Mouse (Mus musculus) embryonic facial prominence, embryonic 12.5 days (tissue): ENCODE data around the gene Lef1. TPM values are rescaled to one million over a fixed set of nuclear protein-coding genes. Genes with fewer than 3 reads are reported as not detected.

Experiments used
- ATAC-seq: fragments of 200-750 bp; cut with Nextera tagmentation; 2 replicates; pipeline ENCODE4 v1.8.0; 2017; ENCODE audit not compliant: insufficient number of reproducible peaks, insufficient read depth, low FRiP score, low TSS enrichment
- H3K27ac ChIP-seq: fragments of 300-500 bp; sonication (generic); 2 replicates; pipeline ENCODE4 v1.5.1; 2016; ENCODE audit warnings: mild to moderate bottlenecking
- H3K27me3 ChIP-seq: fragments of 300-500 bp; sonication (generic); 2 replicates; pipeline ENCODE4 v1.6.1; 2016; ENCODE audit warnings: mild to moderate bottlenecking, moderate library complexity
- H3K36me3 ChIP-seq: fragments of 300-500 bp; sonication (generic); 2 replicates; pipeline ENCODE4 v1.6.1; 2016; ENCODE audit warnings: mild to moderate bottlenecking
- H3K4me1 ChIP-seq: fragments of 300-500 bp; sonication (generic); 2 replicates; pipeline ENCODE4 v1.6.1; 2016
- H3K4me2 ChIP-seq: fragments of 300-500 bp; sonication (generic); replicated peaks from 2 replicates; pipeline ENCODE4 v1.6.1; 2016; ENCODE audit warnings: mild to moderate bottlenecking, moderate library complexity
- H3K4me3 ChIP-seq: fragments of 300-500 bp; sonication (generic); 2 replicates; pipeline ENCODE4 v1.5.1; 2016; ENCODE audit warnings: mild to moderate bottlenecking
- H3K9ac ChIP-seq: fragments of 300-500 bp; sonication (generic); 2 replicates; pipeline ENCODE4 v1.6.1; 2016; ENCODE audit warnings: mild to moderate bottlenecking, moderate library complexity
- H3K9me3 ChIP-seq: fragments of 300-500 bp; sonication (generic); 2 replicates; pipeline ENCODE4 v1.6.1; 2016; ENCODE audit warnings: mild to moderate bottlenecking, moderate library complexity
- WGBS: fragments of 180-500 bp; shearing (Covaris S2); methylation state at CpG from one replicate; pipeline ENCODE4 v1.1.7; 2016; 5-methylcytosine and 5-hydroxymethylcytosine counted together
- polyA plus RNA-seq: library from polyadenylated mRNA; unstranded; fragments of >200 nt; fragmentation: Nextera tagmentation; extraction: Ambion mirVana; gene quantifications from 2 replicates; pipeline ENCODE4 v1.2.1, GENCODE M21; 2016

Lef1 gene
- polyA plus RNA-seq, 1 experiment from 2014 or later, result 107 TPM

DNA sequence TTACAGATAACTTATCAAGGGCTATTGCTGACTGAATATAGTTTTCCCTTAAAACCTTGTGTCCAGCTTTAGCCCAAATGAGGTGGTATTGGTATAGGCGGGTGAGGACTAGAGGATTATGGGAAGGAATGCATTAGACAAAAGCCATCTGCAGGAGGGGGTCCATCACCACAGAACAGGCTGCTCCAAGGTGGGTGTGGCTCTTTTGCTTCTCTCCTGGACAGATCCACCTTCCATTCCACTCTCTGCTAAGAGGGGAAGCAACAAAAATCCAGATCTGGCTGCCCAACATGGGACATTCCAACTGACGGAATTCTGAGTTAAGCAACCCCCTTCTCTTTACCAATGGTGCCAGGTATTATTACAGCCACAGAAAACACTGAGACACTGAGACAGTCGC, 148.7 kb downstream of the Lef1 start:
- Histone ChIP-seq H3K4me1 (no peaks in the 10 kb centered on the region), H3K9ac (no peak overlapping the region), H3K36me3 (peaks cover 19% of the 10 kb centered on the region), H3K9me3 (0 out of 2 replicates have a peak, but pooled peaks cover 6% of the 10 kb centered on the region), H3K4me3 (no peak overlapping the region), H3K27ac (no peak overlapping the region), H3K4me2 (no peak overlapping the region), H3K27me3 (no peaks in the 10 kb centered on the region)
- ATAC-seq, result no peak
- 89% methylated on average over 3 of the region's 3 CpGs for WGBS

DNA sequence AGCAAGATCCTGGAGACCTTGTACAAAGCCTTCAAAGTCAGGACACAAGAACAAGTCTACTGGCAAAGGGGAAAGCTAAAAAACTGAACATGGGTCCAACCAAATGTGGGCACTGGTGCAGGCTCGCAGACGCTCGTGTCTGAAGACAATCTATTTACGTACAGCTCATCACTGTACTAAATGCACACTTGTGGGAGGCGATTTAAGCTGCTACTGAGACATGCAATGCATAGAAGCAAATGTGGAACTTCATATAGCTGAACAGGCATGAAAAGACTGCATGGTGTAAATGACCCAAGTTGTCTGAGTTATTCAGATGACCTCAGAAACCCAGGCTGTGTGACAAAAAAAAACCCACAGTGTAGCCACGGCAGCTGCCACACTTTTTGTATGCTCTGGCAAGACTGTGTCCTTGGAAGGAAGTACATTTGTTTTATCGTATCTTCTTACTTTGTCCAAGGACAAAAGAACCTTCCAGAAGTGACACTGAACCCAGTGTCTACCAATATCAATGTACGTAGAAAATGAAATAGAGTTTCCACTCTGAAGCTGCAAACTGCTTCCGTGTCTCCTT, 149.2 kb downstream of the Lef1 start:
- no peaks in the 10 kb centered on the region for H3K4me1 ChIP-seq
- H3K9ac ChIP-seq, result no peak overlapping the region
- H3K4me3 ChIP-seq, result no peak overlapping the region
- H3K27ac ChIP-seq, result no peak overlapping the region
- no peaks in the 10 kb centered on the region for H3K27me3 ChIP-seq
- H3K9me3 ChIP-seq, result 0 out of 2 replicates have a peak, but pooled peaks cover 6% of the 10 kb centered on the region
- WGBS, result 89% methylated on average over 9 of the region's 9 CpGs
- H3K36me3 ChIP-seq, result peaks cover 18% of the 10 kb centered on the region
- H3K4me2 ChIP-seq, result no peak overlapping the region
- no peak for ATAC-seq

DNA sequence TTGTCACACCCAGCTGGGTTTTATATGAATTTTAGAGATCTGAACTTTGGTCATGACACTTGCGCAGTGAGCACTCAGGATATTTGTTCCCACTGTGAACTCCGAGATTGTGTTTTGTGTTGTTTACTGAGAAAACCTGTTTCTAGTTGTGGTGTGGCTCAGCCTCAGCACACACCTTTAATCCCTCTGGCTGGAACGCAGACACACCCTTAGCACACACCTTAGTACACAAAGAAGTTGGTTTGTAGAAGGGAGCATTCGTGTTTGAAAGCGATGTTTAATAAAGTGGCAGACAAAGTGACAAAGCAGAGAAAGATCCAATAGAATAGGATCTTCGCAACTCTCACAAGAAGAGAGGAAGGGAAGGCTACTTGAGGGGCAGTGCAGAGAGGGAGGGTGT, 150.1 kb downstream of the Lef1 start:
- no peak for ATAC-seq
- H3K4me3 ChIP-seq, result no peak overlapping the region
- H3K36me3 ChIP-seq, result peaks cover 18% of the 10 kb centered on the region
- H3K27ac ChIP-seq, result no peak overlapping the region
- no peak overlapping the region for H3K4me2 ChIP-seq
- H3K4me1 ChIP-seq, result no peaks in the 10 kb centered on the region
- WGBS, result 96% methylated on average over 6 of the region's 6 CpGs
- H3K9me3 ChIP-seq, result 0 out of 2 replicates have a peak, but pooled peaks cover 6% of the 10 kb centered on the region
- H3K9ac ChIP-seq, result no peak overlapping the region
- no peaks in the 10 kb centered on the region for H3K27me3 ChIP-seq

GRCm38 (mm10) chr3:131263766-131264486, 153.7 kb downstream of the Lef1 start:
- ATAC-seq, result no peak
- 79% methylated on average over 15 of the region's 15 CpGs for WGBS
- Histone ChIP-seq H3K4me2 (no peak overlapping the region), H3K9me3 (0 out of 2 replicates have a peak, but pooled peaks cover 6% of the 10 kb centered on the region), H3K4me3 (no peak overlapping the region), H3K4me1 (no peaks in the 10 kb centered on the region), H3K9ac (no peak overlapping the region), H3K36me3 (peaks cover 26% of the 10 kb centered on the region), H3K27ac (no peak overlapping the region), H3K27me3 (no peaks in the 10 kb centered on the region)

DNA sequence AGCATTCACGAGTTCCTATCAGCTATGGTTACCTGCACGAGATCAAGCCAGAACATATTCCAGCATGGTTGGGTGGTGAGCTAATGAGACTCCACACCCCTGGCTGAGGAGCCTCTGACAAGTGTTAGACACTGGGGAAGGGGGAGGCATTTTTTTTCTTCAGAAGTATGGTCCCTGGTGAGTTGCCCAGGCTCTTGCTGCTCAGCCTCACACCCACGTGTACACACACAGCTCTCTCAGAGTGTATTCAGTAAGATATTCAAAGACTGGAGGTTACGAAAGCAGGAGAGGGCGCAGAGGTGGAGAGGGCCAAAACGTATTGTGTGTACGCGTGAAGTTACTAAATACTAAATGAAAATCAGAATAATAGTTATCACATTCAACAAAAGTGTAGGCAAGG, 155.2 kb downstream of the Lef1 start:
- Histone ChIP-seq H3K4me2 (no peak overlapping the region), H3K36me3 (peaks cover 26% of the 10 kb centered on the region), H3K27me3 (no peaks in the 10 kb centered on the region), H3K9ac (no peak overlapping the region), H3K4me1 (peaks cover 9% of the 10 kb centered on the region), H3K9me3 (0 out of 2 replicates have a peak, but pooled peaks cover 6% of the 10 kb centered on the region), H3K27ac (no peak overlapping the region), H3K4me3 (no peak overlapping the region)
- WGBS, result 93% methylated on average over 8 of the region's 8 CpGs
- ATAC-seq, result no peak

DNA sequence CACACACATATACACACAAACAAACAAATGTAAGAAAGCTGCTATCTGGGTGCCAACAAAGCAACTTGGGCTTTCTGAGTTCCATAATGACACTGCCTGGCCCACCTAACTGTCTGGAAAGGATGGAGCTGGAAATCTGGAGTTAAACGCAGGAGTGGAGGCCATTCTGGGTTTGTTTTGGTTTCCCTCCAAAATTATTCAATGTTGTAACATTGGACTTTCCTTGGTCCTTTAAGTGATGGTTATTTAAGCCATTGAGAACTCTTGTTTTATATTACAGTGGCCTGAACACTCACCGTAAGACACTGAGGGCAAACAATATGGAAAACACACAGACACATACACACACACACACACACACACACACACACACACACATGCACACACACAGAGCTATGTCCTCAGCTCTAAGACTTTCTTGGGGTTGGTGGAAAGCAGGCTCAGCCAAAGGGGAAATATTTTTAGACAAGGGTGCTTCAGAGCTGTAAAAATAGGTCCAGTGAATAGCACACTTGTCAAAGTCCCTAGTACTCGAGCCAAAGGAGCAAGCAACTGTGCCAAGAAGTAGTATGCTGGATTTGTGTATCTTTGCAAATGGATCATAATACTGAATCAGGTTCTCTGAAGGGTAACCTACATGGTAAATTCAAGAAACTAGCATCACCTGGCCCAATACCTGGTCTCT, 156.2 kb downstream of the Lef1 start:
- Histone ChIP-seq H3K9ac (no peak overlapping the region), H3K4me2 (no peak overlapping the region), H3K9me3 (no peaks in the 10 kb centered on the region), H3K27ac (no peak overlapping the region), H3K27me3 (no peaks in the 10 kb centered on the region), H3K4me3 (no peak overlapping the region), H3K36me3 (peaks cover 18% of the 10 kb centered on the region), H3K4me1 (peaks cover 17% of the 10 kb centered on the region)
- ATAC-seq, result no peak
- WGBS, result 85% methylated on average over 3 of the region's 3 CpGs

- no peaks in the 10 kb centered on the region for H3K9me3 ChIP-seq
- peak overlapping the region; percentile 68 for H3K4me2 ChIP-seq
- 50% methylated on average over 6 of the region's 6 CpGs for WGBS
- peak overlapping the region; percentile 53; the same call in 1 of the 2 replicates for H3K4me3 ChIP-seq
- no peak overlapping the region for H3K9ac ChIP-seq
- no peak overlapping the region for H3K27ac ChIP-seq
- ATAC-seq, result no peak
- H3K4me1 ChIP-seq, result peaks cover 24% of the 10 kb centered on the region
- 0 out of 2 replicates have a peak, but pooled peaks cover 8% of the 10 kb centered on the region for H3K36me3 ChIP-seq
- no peaks in the 10 kb centered on the region for H3K27me3 ChIP-seq
These were observed 160.1 kb downstream of the Lef1 start for GRCm38 (mm10) chr3:131270381-131270780.

- peak overlapping the region; percentile 53 for H3K4me3 ChIP-seq
- H3K27ac ChIP-seq, result no peak overlapping the region; the same call in 1 of the 2 replicates
- H3K4me2 ChIP-seq, result peak overlapping the region; percentile 68
- no peaks in the 10 kb centered on the region for H3K27me3 ChIP-seq
- H3K4me1 ChIP-seq, result peaks cover 24% of the 10 kb centered on the region
- peak overlapping the region; percentile 46 for H3K9ac ChIP-seq
- H3K36me3 ChIP-seq, result 0 out of 2 replicates have a peak, but pooled peaks cover 8% of the 10 kb centered on the region
- 7% methylated on average over 8 of the region's 8 CpGs for WGBS
- ATAC-seq, result no peak
- H3K9me3 ChIP-seq, result no peaks in the 10 kb centered on the region
These were observed 160.9 kb downstream of the Lef1 start for GRCm38 (mm10) chr3:131271157-131271556.

GRCm38 (mm10) chr3:131271559-131272373, 161.5 kb downstream of the Lef1 start, which contains the start of gene Hadh:
Gene Hadh (minus strand): TSS chr3:131272101.
- Histone ChIP-seq H3K36me3 (0 out of 2 replicates have a peak, but pooled peaks cover 5% of the 10 kb centered on the region), H3K4me2 (peak within 1 kb of the TSS; percentile 68), H3K9ac (peak within 1 kb of the TSS; percentile 46), H3K27me3 (no peaks in the 10 kb centered on the region), H3K27ac (peak within 1 kb of the TSS; percentile 55), H3K4me1 (peaks cover 24% of the 10 kb centered on the region), H3K4me3 (peak within 1 kb of the TSS; percentile 53), H3K9me3 (no peaks in the 10 kb centered on the region)
- under 1% methylated on average over 46 of the region's 54 CpGs for WGBS
- peak; percentile 89 for ATAC-seq

DNA sequence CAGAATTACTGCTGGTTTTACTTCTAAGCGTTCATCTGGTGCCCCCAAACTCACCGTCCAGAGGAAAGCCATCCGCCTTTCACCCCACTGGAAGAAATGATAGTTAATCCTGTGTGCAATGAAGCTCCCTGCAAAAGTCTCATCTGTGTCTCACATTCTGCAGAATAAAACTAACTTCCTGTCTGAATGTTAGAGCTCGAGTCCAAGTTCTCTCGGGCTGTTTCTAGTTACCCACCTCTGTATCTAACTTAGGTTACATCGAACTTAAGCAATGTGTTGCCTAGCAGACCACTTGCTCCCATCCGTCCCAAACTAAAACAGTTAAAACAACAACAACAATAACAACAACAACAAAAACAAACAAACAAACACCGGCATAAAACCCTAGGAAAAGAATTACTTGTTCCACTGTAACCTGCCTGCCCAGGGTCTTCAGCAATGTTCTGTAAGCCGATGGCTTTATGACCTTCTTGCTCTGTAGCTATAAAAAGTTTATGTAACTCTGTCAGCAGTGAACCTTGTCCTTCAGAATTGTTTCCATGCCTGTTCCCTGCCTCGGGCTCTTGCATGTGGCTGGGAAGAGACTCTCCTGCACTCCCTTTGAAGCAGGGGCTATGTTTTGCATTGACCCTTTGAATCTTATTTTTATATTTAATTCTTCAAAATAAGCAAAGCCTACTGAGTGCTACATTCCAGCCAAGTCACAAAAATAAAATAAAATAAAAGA, 162.3 kb downstream of the Lef1 start:
- Histone ChIP-seq H3K9me3 (no peaks in the 10 kb centered on the region), H3K27me3 (no peaks in the 10 kb centered on the region), H3K4me1 (peaks cover 24% of the 10 kb centered on the region), H3K4me3 (peak overlapping the region; percentile 53), H3K36me3 (no peaks in the 10 kb centered on the region), H3K4me2 (peak overlapping the region; percentile 68), H3K9ac (no peak overlapping the region), H3K27ac (peak overlapping the region; percentile 55)
- no peak; the same call in 1 of the 2 replicates for ATAC-seq
- WGBS, result 29% methylated on average over 10 of the region's 10 CpGs
